Mouse (Mus musculus): ENCODE data around the gene Smad3. TPM values are rescaled to one million over a fixed set of nuclear protein-coding genes. Genes with fewer than 3 reads are reported as not detected.

The Smad3 gene
- polyA plus RNA-seq, 1 experiment = 33.5 TPM

- no peaks in the 10 kb centered on the region for H3K36me3 ChIP-seq (ENCODE audit: control insufficient read depth, insufficient read depth, low read length)
- H3K27ac ChIP-seq (ENCODE audit: insufficient read depth, low read depth, low read length) = no peak overlapping the region
- H3K4me1 ChIP-seq (ENCODE audit: control insufficient read depth, insufficient read depth, low read length) = peaks cover 29% of the 10 kb centered on the region
- 52% methylated on average over 8 of the region's 8 CpGs for WGBS
- TF ChIP-seq POLR2A (IDR thresholded peaks at IDR 0.05; ENCODE audit: low read depth, low read length) = no peak
- TF ChIP-seq CTCF (conservative IDR thresholded peaks at IDR 0.05; ENCODE audit: insufficient read depth, insufficient read length, low read depth, low read length) = no peak
- no peak for DNase-seq
- H3K27me3 ChIP-seq (replicated peaks; ENCODE audit: control insufficient read depth, insufficient read depth, low read length) = no peaks in the 10 kb centered on the region
- H3K4me3 ChIP-seq (ENCODE audit: insufficient read depth, low read depth, low read length) = no peak overlapping the region
Measured at GRCm38 (mm10) chr9:63672797-63673493, 84.8 kb downstream of the Smad3 start.

GRCm38 (mm10) chr9:63669816-63670215 is 88.0 kb downstream of the Smad3 start:
- TF ChIP-seq CTCF (conservative IDR thresholded peaks at IDR 0.05; ENCODE audit: insufficient read depth, insufficient read length, low read depth, low read length) = no peak
- TF ChIP-seq POLR2A (IDR thresholded peaks at IDR 0.05; ENCODE audit: low read depth, low read length) = no peak
- WGBS = 65% methylated on average over 7 of the region's 7 CpGs
- Histone ChIP-seq H3K27ac (ENCODE audit: insufficient read depth, low read depth, low read length) (peak overlapping the region; percentile 54; the same call in 1 of the 2 replicates), H3K36me3 (ENCODE audit: control insufficient read depth, insufficient read depth, low read length) (no peaks in the 10 kb centered on the region), H3K4me3 (ENCODE audit: insufficient read depth, low read depth, low read length) (no peak overlapping the region), H3K4me1 (ENCODE audit: control insufficient read depth, insufficient read depth, low read length) (peaks cover 55% of the 10 kb centered on the region), H3K27me3 (replicated peaks; ENCODE audit: control insufficient read depth, insufficient read depth, low read length) (no peaks in the 10 kb centered on the region)
- DNase-seq = peak; percentile 77

GRCm38 (mm10) chr9:63668621-63669020 is 89.2 kb downstream of the Smad3 start:
- Histone ChIP-seq H3K4me3 (ENCODE audit: insufficient read depth, low read depth, low read length) (no peak overlapping the region), H3K4me1 (ENCODE audit: control insufficient read depth, insufficient read depth, low read length) (peaks cover 66% of the 10 kb centered on the region), H3K27ac (ENCODE audit: insufficient read depth, low read depth, low read length) (peak overlapping the region; percentile 55), H3K27me3 (replicated peaks; ENCODE audit: control insufficient read depth, insufficient read depth, low read length) (no peaks in the 10 kb centered on the region), H3K36me3 (ENCODE audit: control insufficient read depth, insufficient read depth, low read length) (no peaks in the 10 kb centered on the region)
- TF ChIP-seq CTCF (conservative IDR thresholded peaks at IDR 0.05; ENCODE audit: insufficient read depth, insufficient read length, low read depth, low read length) (no peak; the same call in 1 of the 2 replicates), POLR2A (IDR thresholded peaks at IDR 0.05; ENCODE audit: low read depth, low read length) (no peak)
- WGBS = 47% methylated on average over 1 of the region's 1 CpGs
- DNase-seq = peak; percentile 90

GRCm38 (mm10) chr9:63667373-63667724 is 90.4 kb downstream of the Smad3 start:
- 27% methylated on average over 8 of the region's 8 CpGs for WGBS
- Histone ChIP-seq H3K4me1 (ENCODE audit: control insufficient read depth, insufficient read depth, low read length) (peaks cover 71% of the 10 kb centered on the region), H3K27ac (ENCODE audit: insufficient read depth, low read depth, low read length) (peak overlapping the region; percentile 33)

GRCm38 (mm10) chr9:63666612-63667372 is 91.0 kb downstream of the Smad3 start:
- Histone ChIP-seq H3K4me3 (ENCODE audit: insufficient read depth, low read depth, low read length) (no peak overlapping the region), H3K27ac (ENCODE audit: insufficient read depth, low read depth, low read length) (peak overlapping the region; percentile 33), H3K36me3 (ENCODE audit: control insufficient read depth, insufficient read depth, low read length) (no peaks in the 10 kb centered on the region), H3K27me3 (replicated peaks; ENCODE audit: control insufficient read depth, insufficient read depth, low read length) (no peaks in the 10 kb centered on the region), H3K4me1 (ENCODE audit: control insufficient read depth, insufficient read depth, low read length) (peaks cover 69% of the 10 kb centered on the region)
- peak; percentile 77 for DNase-seq
- 15% methylated on average over 18 of the region's 18 CpGs for WGBS
- TF ChIP-seq CTCF (conservative IDR thresholded peaks at IDR 0.05; ENCODE audit: insufficient read depth, insufficient read length, low read depth, low read length) = no peak
- no peak for TF ChIP-seq POLR2A (IDR thresholded peaks at IDR 0.05; ENCODE audit: low read depth, low read length)

More at GRCm38 (mm10) chr9:63667373-63667724, 90.4 kb downstream of the Smad3 start:
- TF ChIP-seq CTCF (conservative IDR thresholded peaks at IDR 0.05; ENCODE audit: insufficient read depth, insufficient read length, low read depth, low read length) (no peak), POLR2A (IDR thresholded peaks at IDR 0.05; ENCODE audit: low read depth, low read length) (no peak)
- no peaks in the 10 kb centered on the region for H3K27me3 ChIP-seq (replicated peaks; ENCODE audit: control insufficient read depth, insufficient read depth, low read length)
- no peak for DNase-seq
- no peak overlapping the region for H3K4me3 ChIP-seq (ENCODE audit: insufficient read depth, low read depth, low read length)
- no peaks in the 10 kb centered on the region for H3K36me3 ChIP-seq (ENCODE audit: control insufficient read depth, insufficient read depth, low read length)

- WGBS = 31% methylated on average over 13 of the region's 13 CpGs
- H3K36me3 ChIP-seq (ENCODE audit: control insufficient read depth, insufficient read depth, low read length) = no peaks in the 10 kb centered on the region
- DNase-seq = peak; percentile 81
- peaks cover 79% of the 10 kb centered on the region for H3K4me1 ChIP-seq (ENCODE audit: control insufficient read depth, insufficient read depth, low read length)
- TF ChIP-seq CTCF (conservative IDR thresholded peaks at IDR 0.05; ENCODE audit: insufficient read depth, insufficient read length, low read depth, low read length) = no peak
- no peak for TF ChIP-seq POLR2A (IDR thresholded peaks at IDR 0.05; ENCODE audit: low read depth, low read length)
- H3K27ac ChIP-seq (ENCODE audit: insufficient read depth, low read depth, low read length) = peak overlapping the region; percentile 76
- H3K27me3 ChIP-seq (replicated peaks; ENCODE audit: control insufficient read depth, insufficient read depth, low read length) = no peaks in the 10 kb centered on the region
- H3K4me3 ChIP-seq (ENCODE audit: insufficient read depth, low read depth, low read length) = no peak overlapping the region
Measured at GRCm38 (mm10) chr9:63664792-63665646, 92.8 kb downstream of the Smad3 start.
